Mouse (Mus musculus): ENCODE data around the gene Camk1.
"Not testable (repeated sequence)": the region's sequence is repeated elsewhere in the genome, so short reads cannot be mapped to it uniquely, and the experiment has no call there.

The Camk1 gene

DNA sequence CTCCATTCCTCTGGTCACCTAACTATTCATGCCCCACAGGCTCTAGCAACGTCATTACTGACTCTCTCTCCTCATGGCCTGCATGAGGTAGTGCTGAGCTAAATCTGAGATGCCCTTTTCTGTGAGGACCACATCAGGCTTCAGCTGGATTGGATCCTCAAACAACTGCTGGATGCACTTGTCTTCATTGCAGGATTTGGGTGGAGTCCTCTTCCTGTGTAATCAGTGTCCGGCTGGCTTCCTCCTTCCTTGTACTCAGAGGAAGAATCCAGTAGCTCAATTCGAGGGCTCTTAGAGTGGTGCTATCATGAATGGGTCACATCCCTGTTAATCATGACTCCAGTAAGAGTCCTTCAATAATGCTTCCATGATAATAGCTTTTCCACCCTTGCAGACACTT, 9.9 kb upstream of the Camk1 start:
- peak; percentile 50 for DNase-seq

DNA sequence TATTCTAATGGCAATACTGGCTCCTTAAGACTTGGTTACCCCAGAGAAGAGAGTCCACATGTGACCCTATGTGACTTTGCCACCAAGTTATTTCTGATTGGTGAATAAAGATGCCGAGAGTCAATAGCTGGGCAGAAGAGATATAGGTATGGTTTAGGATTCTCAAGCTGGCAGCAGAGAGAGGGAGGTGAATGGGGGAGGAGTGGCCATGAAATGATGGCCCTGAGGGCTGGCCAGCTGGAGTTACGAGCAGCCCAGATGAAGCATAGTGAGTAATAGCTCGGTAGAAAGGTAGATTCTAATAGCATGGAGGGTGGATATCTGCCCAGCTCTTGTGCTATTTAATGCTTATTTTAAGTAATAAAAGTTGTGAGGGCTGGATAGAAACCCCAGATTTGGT, 9.0 kb upstream of the Camk1 start:
- DNase-seq, result no peak

DNA sequence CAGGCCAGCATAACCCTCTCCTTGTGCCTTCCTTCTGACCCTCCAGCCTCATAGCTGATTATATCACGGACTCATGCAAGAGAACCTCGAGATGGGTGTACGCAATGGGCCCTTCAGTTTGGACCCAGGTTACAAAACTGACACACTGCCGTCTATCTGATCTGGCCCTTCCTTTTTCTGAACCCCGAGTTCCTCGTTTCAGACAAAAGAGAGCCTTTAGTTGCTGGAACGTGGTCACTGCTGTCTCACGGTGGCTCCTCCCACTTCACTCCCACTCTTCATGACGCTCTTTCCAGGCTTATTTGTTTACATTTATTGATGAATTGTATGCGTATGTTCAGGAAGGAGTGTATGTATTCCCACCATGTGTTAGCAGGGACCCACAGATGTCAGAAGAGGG, 7.9 kb upstream of the Camk1 start:
- peak; percentile 33 for DNase-seq

GRCm38 (mm10) chr6:113351161-113351560, 7.4 kb upstream of the Camk1 start:
- no peak for DNase-seq

GRCm38 (mm10) chr6:113350538-113350937, 6.8 kb upstream of the Camk1 start:
- DNase-seq, result no peak

GRCm38 (mm10) chr6:113346897-113347296, 3.1 kb upstream of the Camk1 start:
- no peak for DNase-seq

DNA sequence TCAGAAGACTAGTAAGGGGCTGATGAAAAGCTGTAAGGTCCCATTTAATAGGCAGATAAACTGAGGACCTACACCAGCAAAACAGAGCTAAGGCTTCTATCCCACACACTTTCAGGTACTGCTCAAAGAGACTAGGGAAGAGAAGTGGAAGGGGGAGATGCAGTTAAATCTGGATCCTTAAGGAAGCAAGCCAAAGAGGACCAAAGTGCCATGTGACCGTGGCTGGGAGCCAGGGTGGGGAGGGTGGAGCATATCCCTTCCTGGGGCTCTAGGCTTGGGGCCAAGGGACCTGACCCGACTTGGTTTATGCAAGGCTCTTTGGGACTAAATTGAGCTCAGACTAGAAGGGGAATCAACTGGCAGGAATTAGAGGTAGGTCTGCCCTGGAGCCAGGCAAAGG, 537 bp upstream of the Camk1 start:
- DNase-seq, result peak; percentile 95

DNA sequence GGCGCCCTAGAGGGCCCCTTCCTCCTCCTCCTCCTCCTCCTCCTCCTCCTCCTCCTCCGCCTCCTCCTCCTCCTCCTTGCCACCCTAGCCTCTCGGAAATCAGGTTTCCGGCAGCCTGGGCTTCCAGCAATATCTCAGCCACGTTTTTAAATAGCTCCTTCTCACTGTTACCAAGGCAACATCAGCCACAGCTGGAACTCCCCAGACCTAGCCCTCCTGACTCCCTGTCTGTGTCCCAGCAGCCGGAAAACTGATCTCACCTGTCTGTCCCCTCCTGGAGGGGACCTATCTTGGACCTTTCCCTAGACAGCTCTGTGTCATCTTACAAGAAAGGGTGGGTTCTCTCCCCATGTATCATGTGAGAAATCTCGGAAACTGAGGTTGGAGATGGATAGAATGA, 1.5 kb downstream of the Camk1 start:
- DNase-seq, result peak; percentile 10

DNA sequence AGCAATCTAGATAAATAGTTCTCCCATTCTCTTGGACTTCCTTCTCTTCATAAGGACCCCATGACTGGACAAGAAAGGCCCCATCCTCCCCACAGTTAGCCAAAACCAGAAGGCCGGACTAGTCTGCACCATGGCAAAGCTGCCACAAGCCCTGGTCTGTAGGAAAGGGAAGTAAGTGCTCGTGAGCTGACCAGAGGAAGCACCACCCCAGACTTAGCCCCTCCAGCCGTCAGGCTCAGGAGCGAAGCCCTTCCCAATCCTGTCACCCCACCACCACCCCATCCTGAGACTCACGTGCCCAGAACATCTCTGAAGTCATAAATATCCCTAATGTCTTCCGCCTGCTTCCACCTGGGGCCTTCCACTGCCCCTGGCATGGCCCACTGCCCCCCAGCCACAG, 2.2 kb downstream of the Camk1 start:
- peak; percentile 39 for DNase-seq

- peak; percentile 35 for DNase-seq
Measured at GRCm38 (mm10) chr6:113336852-113337620, 6.7 kb downstream of the Camk1 start.

- no peak for DNase-seq
Measured at GRCm38 (mm10) chr6:113334216-113334615, 9.6 kb downstream of the Camk1 start.

DNA sequence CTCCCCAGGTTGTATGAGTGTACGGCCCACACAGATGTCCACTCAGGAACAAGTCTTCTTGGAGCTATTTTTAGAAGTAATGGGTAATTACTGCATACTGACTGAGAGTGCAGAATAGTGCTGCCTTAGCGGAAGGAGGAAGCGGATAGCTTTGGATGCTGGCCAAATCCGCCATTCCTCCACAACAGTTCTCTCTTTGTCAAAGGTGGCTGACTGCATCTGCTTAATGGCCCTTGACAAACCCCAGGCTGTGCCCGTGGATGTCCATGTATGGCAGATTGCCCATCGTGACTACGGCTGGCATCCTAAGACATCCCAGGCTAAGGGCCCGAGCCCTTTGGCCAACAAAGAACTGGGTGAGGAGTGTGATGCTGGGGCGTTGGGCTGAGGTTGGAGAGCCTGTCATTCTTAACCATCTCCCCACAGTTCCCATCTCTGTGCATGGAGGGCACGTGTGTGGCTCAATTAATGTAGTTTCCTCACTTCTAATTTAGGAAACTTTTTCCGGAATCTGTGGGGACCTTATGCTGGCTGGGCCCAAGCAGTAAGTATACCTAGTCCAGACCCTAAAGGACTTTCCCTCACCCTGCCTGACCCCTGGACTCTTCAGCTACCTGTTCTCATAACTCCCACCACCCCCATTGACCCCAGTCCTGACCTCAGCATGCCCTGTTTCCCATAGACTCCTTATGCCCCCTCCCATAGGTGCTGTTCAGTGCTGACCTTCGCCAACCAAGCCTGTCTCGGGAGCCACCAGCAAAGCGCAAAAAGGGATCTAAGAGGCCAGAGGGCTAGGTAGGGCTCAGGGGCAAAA, 10.4 kb downstream of the Camk1 start:
- DNase-seq, result peak; percentile 55

DNA sequence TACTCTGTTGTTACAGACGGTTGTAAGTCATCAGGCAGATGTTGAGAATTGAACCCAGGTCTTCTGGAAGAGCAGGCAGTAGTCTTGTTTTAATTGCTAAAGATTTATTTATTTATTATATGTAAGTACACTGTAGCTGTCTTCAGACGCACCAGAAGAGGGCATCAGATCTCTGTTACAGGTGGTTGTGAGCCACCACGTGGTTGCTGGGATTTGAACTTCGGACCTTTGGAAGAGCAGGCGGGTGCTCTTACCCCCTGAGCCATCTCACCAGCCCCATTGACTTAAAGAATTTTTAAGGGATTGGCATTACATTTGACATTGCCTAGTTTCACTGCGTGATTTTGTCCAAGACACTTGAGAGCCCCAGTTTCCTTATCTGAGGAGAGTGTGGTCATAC, 11.1 kb downstream of the Camk1 start:
- DNase-seq, result not testable (repeated sequence)

GRCm38 (mm10) chr6:113331721-113332120, 12.1 kb downstream of the Camk1 start:
- no peak for DNase-seq

GRCm38 (mm10) chr6:113330547-113330946, 13.2 kb downstream of the Camk1 start:
- DNase-seq, result peak; percentile 50

DNA sequence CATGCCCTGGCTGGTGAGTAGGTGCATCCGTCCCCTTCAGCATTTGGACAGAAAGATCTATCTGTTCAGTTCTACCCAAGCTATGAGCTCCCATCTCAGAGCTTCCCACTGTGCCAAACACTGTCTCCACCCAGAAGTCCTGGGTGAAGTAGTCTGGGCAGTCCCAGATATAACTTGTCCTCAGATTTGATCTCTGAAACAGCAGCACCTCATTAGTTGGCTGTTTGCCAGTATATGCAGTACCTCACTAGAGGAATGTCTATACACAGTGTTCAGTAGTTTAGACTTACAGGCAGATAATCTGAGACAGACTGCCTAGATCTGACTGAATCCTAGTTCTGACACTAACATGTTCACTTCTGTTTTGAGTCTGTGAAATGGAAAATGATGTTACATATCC, 14.4 kb downstream of the Camk1 start:
- DNase-seq, result no peak

DNA sequence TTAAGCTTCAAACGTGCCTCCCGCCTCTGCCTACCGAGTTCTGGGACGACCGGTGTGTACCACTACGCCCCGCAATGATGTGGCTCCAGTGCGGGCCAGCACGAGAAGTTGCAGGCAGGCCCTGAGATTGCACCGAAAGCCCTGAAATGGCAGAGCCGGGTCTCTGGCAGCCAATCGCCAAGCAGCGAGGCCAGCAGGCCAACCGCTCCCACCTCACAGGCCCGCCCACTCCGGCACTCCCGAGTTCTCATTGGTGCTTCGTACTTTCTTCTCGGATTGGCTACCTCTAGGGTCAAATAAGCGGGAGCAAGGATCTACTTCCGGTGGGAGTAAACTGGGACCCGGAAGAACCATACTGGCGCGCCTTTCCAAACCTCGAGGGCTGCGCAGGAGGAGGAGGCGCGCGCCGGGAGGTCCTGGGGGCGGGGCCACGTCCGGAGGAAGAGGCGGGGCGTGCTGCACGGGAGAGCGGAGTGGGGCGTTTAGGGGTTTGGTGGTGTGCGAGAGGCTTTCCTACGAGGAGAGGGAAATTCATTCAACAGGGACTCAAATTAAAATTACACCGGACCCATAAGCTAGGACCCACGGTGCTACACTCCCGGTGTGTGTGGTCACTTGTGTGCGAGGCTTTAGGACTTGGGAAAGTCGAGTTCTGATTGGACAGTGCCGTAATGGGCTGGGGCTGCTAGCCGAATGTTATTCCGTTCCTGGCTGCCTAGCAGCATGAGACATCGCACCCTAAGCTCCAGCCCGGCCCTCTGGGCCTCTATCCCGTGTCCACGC, 17.1 kb downstream of the Camk1 start, which contains the start of gene Ogg1:
Ogg1 (plus strand) TSS at position 440 of the 783 bp plus-strand sequence.
- DNase-seq, result peak; percentile 99

DNA sequence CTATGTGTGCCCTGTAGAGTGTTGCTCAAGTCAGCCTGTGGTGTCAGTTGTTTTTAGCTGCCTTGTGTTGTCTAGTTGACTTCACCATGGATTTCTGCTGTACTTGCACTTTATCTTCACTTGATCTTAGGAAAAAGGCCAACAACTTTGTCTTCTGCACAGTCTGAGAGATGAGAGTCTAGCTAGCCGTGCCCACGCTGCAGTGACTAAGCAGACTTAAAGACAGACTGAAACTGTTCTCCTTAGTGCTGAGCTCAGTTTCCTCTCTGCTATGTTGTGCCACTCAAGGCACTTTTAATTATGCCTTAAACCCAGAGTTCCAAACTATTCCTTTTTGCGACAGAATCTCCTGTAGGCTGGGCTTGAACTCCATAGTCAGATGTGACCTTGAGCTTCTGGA, 27.8 kb downstream of the Camk1 start:
- no peak for DNase-seq

DNA sequence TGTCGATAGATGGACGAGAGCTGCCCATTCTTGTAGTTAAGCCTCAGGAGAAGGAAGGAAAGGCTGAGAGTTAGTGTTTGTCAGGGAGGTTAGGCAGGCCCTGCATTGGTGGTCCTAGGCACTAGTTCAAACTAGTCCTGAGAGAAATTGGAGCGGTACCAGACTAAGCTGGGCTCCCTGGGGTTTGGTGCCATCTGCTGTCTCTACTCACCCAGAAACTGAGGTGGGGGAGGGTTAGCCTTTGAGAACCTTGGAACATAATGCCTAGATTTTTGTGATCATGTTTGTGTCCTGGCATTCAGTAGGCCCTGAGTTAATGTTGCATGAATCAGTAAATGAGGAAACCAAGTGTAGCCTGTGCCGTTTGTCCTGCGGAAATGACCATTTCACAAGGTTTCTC, 35.6 kb downstream of the Camk1 start:
- peak; percentile 18 for DNase-seq

GRCm38 (mm10) chr6:113307481-113308121, 36.2 kb downstream of the Camk1 start:
- peak; percentile 56 for DNase-seq

DNA sequence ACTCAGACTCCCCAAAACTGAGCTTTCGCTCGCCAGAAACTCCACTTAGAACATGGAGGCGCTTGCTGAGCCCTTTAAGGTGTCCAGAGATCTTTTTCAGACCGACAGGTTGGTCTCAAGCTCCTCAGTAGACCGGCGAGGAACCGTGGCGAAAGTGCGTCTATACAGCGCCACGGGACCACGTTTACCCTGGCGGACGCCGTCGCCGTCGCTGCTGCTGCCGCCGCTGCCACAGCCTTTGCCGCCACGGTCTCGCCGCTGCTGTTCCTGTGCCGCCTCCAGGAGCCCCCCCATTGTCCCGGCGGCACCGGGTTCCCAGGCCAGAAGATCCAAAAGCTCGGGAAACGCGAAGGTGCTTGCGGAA, 36.8 kb downstream of the Camk1 start, which contains the start of gene Brpf1:
Brpf1 (plus strand) TSS at position 152 of the 364 bp plus-strand sequence.
- no peak for DNase-seq

- DNase-seq, result peak; percentile 100
Measured at GRCm38 (mm10) chr6:113306322-113306985, 37.3 kb downstream of the Camk1 start.

Measured in lung, postnatal 36 days (tissue).